Mouse (Mus musculus) heart, embryonic 14.5 days (tissue): ENCODE measurements at regions not wholly inside any gene's neighbourhood (a gene's known extent, or its start where the extent isn't known, plus 50 kb on each side); places are given as distances from the start of the nearest gene placed in this dataset.

ENCODE experiments used
- ATAC-seq: fragments of 200-750 bp; cut with Nextera tagmentation; 2 replicates; pipeline ENCODE4 v1.8.0; 2017; ENCODE audit warnings: low read depth, moderate TSS enrichment; ENCODE audit not compliant: insufficient number of reproducible peaks, insufficient read depth, low FRiP score
- H3K27ac ChIP-seq, 2 experiments: fragments of 200-500 bp in 1 of 2; fragments of 300-500 bp in 1 of 2; sonication (generic) in 1 of 2; replicated peaks in 1 of 2; 2 replicates each; pipeline ENCODE4 v1.5.1; 2012 to 2014; ENCODE audit warnings: low read depth in 2 of 2, low read length in 2 of 2, control low read depth in 1 of 2, mild to moderate bottlenecking in 1 of 2, mixed read lengths in 1 of 2; ENCODE audit not compliant: control insufficient read depth in 1 of 2, insufficient read depth in 1 of 2
- H3K27me3 ChIP-seq: fragments of 300-500 bp; sonication (generic); 2 replicates; pipeline ENCODE4 v1.6.1; 2014; ENCODE audit warnings: mild to moderate bottlenecking, low read length, control low read depth; ENCODE audit not compliant: control insufficient read depth, insufficient read depth
- H3K36me3 ChIP-seq: fragments of 300-500 bp; sonication (generic); 2 replicates; pipeline ENCODE4 v1.6.1; 2014; ENCODE audit warnings: mild to moderate bottlenecking, control low read depth, low read length, mixed read lengths; ENCODE audit not compliant: control insufficient read depth, insufficient read depth
- H3K4me1 ChIP-seq, 2 experiments: fragments of 200-500 bp in 1 of 2; fragments of 300-500 bp in 1 of 2; sonication (generic) in 1 of 2; 2 replicates each; pipeline ENCODE4 v1.6.1; 2012 to 2014; ENCODE audit warnings: low read length in 2 of 2, control low read depth in 1 of 2, mixed read lengths in 1 of 2; ENCODE audit not compliant: control insufficient read depth in 2 of 2, insufficient read depth in 2 of 2
- H3K4me2 ChIP-seq: fragments of 300-500 bp; sonication (generic); 2 replicates; pipeline ENCODE4 v1.6.1; 2014; ENCODE audit warnings: mild to moderate bottlenecking, low read length
- H3K4me3 ChIP-seq, 2 experiments: fragments of 200-500 bp in 1 of 2; fragments of 300-500 bp in 1 of 2; sonication (generic) in 1 of 2; 2 replicates each; pipeline ENCODE4 v1.5.1; 2012 to 2014; ENCODE audit warnings: low read length in 2 of 2, mild to moderate bottlenecking in 2 of 2, control low read depth in 1 of 2, low read depth in 1 of 2, moderate library complexity in 1 of 2; ENCODE audit not compliant: control insufficient read depth in 1 of 2, insufficient read depth in 1 of 2
- H3K9ac ChIP-seq: fragments of 300-500 bp; sonication (generic); 2 replicates; pipeline ENCODE4 v1.6.1; 2014; ENCODE audit warnings: mild to moderate bottlenecking, low read length
- H3K9me3 ChIP-seq: fragments of 300-500 bp; sonication (generic); 2 replicates; pipeline ENCODE4 v1.6.1; 2016; ENCODE audit warnings: low read length, control low read depth; ENCODE audit not compliant: control insufficient read depth
- WGBS: fragments of 180-500 bp; shearing (Covaris S2); extraction: QIAGEN DNeasy Blood & Tissue Kit; methylation state at CpG from one replicate; pipeline ENCODE4 v1.1.7; 2014; 5-methylcytosine and 5-hydroxymethylcytosine counted together

- no peaks in the 10 kb centered on the region for H3K27me3 ChIP-seq
- WGBS, result 95% methylated on average over 1 of the region's 1 CpGs
- H3K27ac ChIP-seq, result no peak overlapping the region
- H3K36me3 ChIP-seq, result no peaks in the 10 kb centered on the region
- H3K4me3 ChIP-seq, result no peak overlapping the region
- H3K4me1 ChIP-seq, result no peaks in the 10 kb centered on the region
- ATAC-seq, result no peak
- no peak overlapping the region for H3K9ac ChIP-seq
- H3K9me3 ChIP-seq, result no peaks in the 10 kb centered on the region
- H3K4me2 ChIP-seq, result no peak overlapping the region
Measured at GRCm38 (mm10) chr16:85649516-85649915, 96.3 kb upstream of the Cyyr1 start.

- no peak overlapping the region for H3K4me3 ChIP-seq
- H3K4me2 ChIP-seq, result no peak overlapping the region
- H3K27me3 ChIP-seq, result no peaks in the 10 kb centered on the region
- no peak overlapping the region for H3K9ac ChIP-seq
- no peaks in the 10 kb centered on the region for H3K9me3 ChIP-seq
- no peaks in the 10 kb centered on the region for H3K36me3 ChIP-seq
- WGBS, result 92% methylated on average over 4 of the region's 4 CpGs
- no peaks in the 10 kb centered on the region; a peak in 1 of 4 replicates for H3K4me1 ChIP-seq
- ATAC-seq, result no peak
- H3K27ac ChIP-seq, result no peak overlapping the region
Measured at GRCm38 (mm10) chr16:85640992-85641391, 87.8 kb upstream of the Cyyr1 start.

- Histone ChIP-seq H3K9me3 (no peaks in the 10 kb centered on the region), H3K36me3 (no peaks in the 10 kb centered on the region)
- 88% methylated on average over 1 of the region's 1 CpGs for WGBS
Measured at GRCm38 (mm10) chr16:85637079-85637478, 83.9 kb upstream of the Cyyr1 start.

GRCm38 (mm10) chr16:85629738-85630137, 76.5 kb upstream of the Cyyr1 start:
- Histone ChIP-seq H3K9ac (no peak overlapping the region), H3K4me1 (no peaks in the 10 kb centered on the region), H3K4me2 (no peak overlapping the region), H3K27me3 (no peaks in the 10 kb centered on the region), H3K4me3 (no peak overlapping the region), H3K9me3 (no peaks in the 10 kb centered on the region), H3K36me3 (no peaks in the 10 kb centered on the region), H3K27ac (no peak overlapping the region)
- no peak for ATAC-seq
- WGBS, result 88% methylated on average over 3 of the region's 3 CpGs

More at GRCm38 (mm10) chr16:85637079-85637478, 83.9 kb upstream of the Cyyr1 start:
- H3K27me3 ChIP-seq, result no peaks in the 10 kb centered on the region
- no peak overlapping the region for H3K4me3 ChIP-seq
- no peak for ATAC-seq
- no peak overlapping the region for H3K4me2 ChIP-seq
- H3K9ac ChIP-seq, result no peak overlapping the region
- H3K4me1 ChIP-seq, result no peaks in the 10 kb centered on the region; a peak in 1 of 4 replicates
- no peak overlapping the region for H3K27ac ChIP-seq

- H3K36me3 ChIP-seq, result no peaks in the 10 kb centered on the region
- no peak overlapping the region for H3K4me2 ChIP-seq
- no peak overlapping the region for H3K27ac ChIP-seq
- ATAC-seq, result no peak
- H3K9ac ChIP-seq, result no peak overlapping the region
- H3K9me3 ChIP-seq, result no peaks in the 10 kb centered on the region
- H3K4me1 ChIP-seq, result no peaks in the 10 kb centered on the region
- no peaks in the 10 kb centered on the region for H3K27me3 ChIP-seq
- H3K4me3 ChIP-seq, result no peak overlapping the region
- 69% methylated on average over 8 of the region's 8 CpGs for WGBS
Measured at GRCm38 (mm10) chr16:85624505-85624904, 71.3 kb upstream of the Cyyr1 start.

GRCm38 (mm10) chr16:85604089-85604488, 50.9 kb upstream of the Cyyr1 start:
- Histone ChIP-seq H3K9ac (no peak overlapping the region), H3K4me2 (no peak overlapping the region), H3K4me1 (no peaks in the 10 kb centered on the region), H3K27ac (no peak overlapping the region), H3K27me3 (no peaks in the 10 kb centered on the region), H3K36me3 (no peaks in the 10 kb centered on the region), H3K9me3 (no peaks in the 10 kb centered on the region), H3K4me3 (no peak overlapping the region)
- no peak for ATAC-seq
- 65% methylated on average over 2 of the region's 2 CpGs for WGBS
